Mouse (Mus musculus) kidney, adult 2 months (tissue): ENCODE measurements at regions not wholly inside any gene's neighbourhood (a gene's known extent, or its start where the extent isn't known, plus 50 kb on each side); places are given as distances from the start of the nearest gene placed in this dataset.

Experiments used
- DNase-seq: peaks from one replicate; pipeline ENCODE4 v3.0.0; 2021
- H3K27ac ChIP-seq: fragments of 200-500 bp; 2 replicates; pipeline ENCODE4 v1.5.1; 2012; ENCODE audit warnings: low read depth, low read length, control low read depth, inconsistent platforms; ENCODE audit not compliant: insufficient read depth
- H3K27me3 ChIP-seq: fragments of 200-500 bp; replicated peaks from 2 replicates; pipeline ENCODE4 v1.6.1; 2012; ENCODE audit warnings: mild to moderate bottlenecking, moderate library complexity, low read length, inconsistent platforms; ENCODE audit not compliant: control insufficient read depth, insufficient read depth
- H3K36me3 ChIP-seq: fragments of 200-500 bp; 2 replicates; pipeline ENCODE4 v1.6.1; 2012; ENCODE audit warnings: mild to moderate bottlenecking, moderate library complexity, low read length, inconsistent platforms; ENCODE audit not compliant: control insufficient read depth, insufficient read depth
- H3K4me1 ChIP-seq: fragments of 200-500 bp; 2 replicates; pipeline ENCODE4 v1.6.1; 2011; ENCODE audit warnings: low read length; ENCODE audit not compliant: control insufficient read depth, insufficient read depth
- H3K4me3 ChIP-seq: fragments of 200-500 bp; 2 replicates; pipeline ENCODE4 v1.5.1; 2011; ENCODE audit warnings: mild to moderate bottlenecking, low read depth, low read length, control low read depth; ENCODE audit not compliant: insufficient read depth
- CTCF ChIP-seq: fragments of 200-500 bp; conservative IDR thresholded peaks from 2 replicates; pipeline ENCODE4 v1.5.1; 2011; ENCODE audit warnings: low read depth, mild to moderate bottlenecking, control low read depth, low read length, moderate library complexity, mixed read lengths; ENCODE audit not compliant: insufficient read depth, insufficient read length
- POLR2A ChIP-seq: fragments of 200-500 bp; IDR thresholded peaks from one replicate; pipeline ENCODE4 v1.6.1; 2011; ENCODE audit warnings: low read depth, low read length, control low read depth
- WGBS: fragments of 180-500 bp; shearing (Covaris S2); methylation state at CpG from one replicate; pipeline ENCODE4 v1.1.7; 2018; 5-methylcytosine and 5-hydroxymethylcytosine counted together

DNA sequence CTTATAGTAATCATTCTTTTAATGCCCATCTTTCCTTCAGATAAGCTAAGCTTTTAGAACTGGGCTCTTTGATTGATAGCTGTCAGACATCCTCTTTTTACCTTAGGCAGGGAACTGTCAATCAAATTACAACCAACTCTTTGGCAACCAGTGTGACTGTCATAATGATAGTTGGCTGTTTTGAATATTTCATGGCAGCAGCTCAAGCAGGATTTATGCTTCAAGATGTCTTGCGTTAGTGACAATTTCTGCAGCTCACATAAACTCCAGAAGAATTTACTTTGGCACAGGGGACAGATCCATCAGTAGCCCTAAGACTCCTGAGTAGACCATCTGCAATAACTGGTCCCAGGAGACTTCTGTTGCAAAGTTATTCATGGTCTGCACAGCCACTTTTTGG is 178.5 kb upstream of the Ufl1 start:
- H3K27ac ChIP-seq = no peak overlapping the region
- WGBS = 64% methylated on average over 1 of the region's 1 CpGs
- H3K27me3 ChIP-seq = no peaks in the 10 kb centered on the region
- H3K36me3 ChIP-seq = no peaks in the 10 kb centered on the region
- DNase-seq = no peak
- no peak overlapping the region for H3K4me3 ChIP-seq
- TF ChIP-seq CTCF (no peak), POLR2A (no peak)
- no peaks in the 10 kb centered on the region for H3K4me1 ChIP-seq

DNA sequence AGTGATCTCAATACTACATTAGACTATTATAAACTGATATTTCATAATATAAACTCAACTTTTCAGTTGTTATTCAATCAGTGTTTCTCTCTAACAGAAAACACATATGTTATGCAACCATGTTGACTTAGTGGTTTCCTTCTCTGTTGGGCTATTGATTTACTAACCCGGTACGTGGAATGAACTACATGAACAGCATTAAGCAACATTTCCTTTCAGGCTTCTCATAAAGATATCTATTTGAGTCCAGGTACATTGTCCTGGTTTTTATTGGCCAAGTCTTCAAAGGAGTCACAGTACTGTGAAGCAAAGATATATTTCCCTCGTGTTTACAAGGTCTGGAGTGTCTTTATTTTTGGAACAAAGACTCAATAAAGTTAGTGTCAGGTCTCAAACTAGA is 173.1 kb upstream of the Ufl1 start:
- Histone ChIP-seq H3K4me1 (no peaks in the 10 kb centered on the region), H3K27me3 (no peaks in the 10 kb centered on the region), H3K4me3 (no peak overlapping the region), H3K27ac (no peak overlapping the region), H3K36me3 (no peaks in the 10 kb centered on the region)
- peak; percentile 31 for DNase-seq
- 19% methylated on average over 3 of the region's 3 CpGs for WGBS
- no peak for TF ChIP-seq CTCF
- TF ChIP-seq POLR2A = no peak

- Histone ChIP-seq H3K27me3 (no peaks in the 10 kb centered on the region), H3K4me3 (no peak overlapping the region), H3K4me1 (no peaks in the 10 kb centered on the region), H3K36me3 (no peaks in the 10 kb centered on the region), H3K27ac (no peak overlapping the region)
- WGBS = 91% methylated on average over 6 of the region's 6 CpGs
- TF ChIP-seq CTCF = no peak
- TF ChIP-seq POLR2A = no peak
- DNase-seq = no peak
These were observed 171.6 kb upstream of the Ufl1 start for GRCm38 (mm10) chr4:25453127-25453806.

DNA sequence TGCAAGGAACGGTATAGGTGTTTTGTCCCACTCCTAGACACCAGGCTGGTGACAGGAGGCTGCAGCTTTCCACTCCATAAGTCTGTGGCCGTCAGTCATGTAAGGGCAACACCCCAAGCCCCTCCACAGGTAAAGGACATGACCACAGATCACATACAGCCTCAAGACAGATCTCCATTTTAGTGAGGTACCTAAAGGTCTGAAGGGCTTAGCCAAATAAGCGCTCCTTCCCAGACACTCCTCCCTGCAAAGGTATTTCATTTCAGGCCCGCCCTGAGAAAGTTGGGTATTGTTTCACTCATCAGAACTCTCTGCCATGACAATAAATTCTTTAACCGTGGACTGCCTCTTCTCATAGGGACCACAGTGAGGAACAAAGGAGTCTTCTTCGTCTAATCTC is 170.2 kb upstream of the Ufl1 start:
- Histone ChIP-seq H3K36me3 (no peaks in the 10 kb centered on the region), H3K27ac (no peak overlapping the region), H3K27me3 (no peaks in the 10 kb centered on the region), H3K4me1 (no peaks in the 10 kb centered on the region), H3K4me3 (no peak overlapping the region)
- 48% methylated on average over 6 of the region's 6 CpGs for WGBS
- no peak for TF ChIP-seq POLR2A
- TF ChIP-seq CTCF = no peak
- DNase-seq = no peak

GRCm38 (mm10) chr4:25432203-25432602 is 150.6 kb upstream of the Ufl1 start:
- no peak overlapping the region for H3K27ac ChIP-seq
- no peaks in the 10 kb centered on the region for H3K27me3 ChIP-seq
- H3K4me1 ChIP-seq = no peaks in the 10 kb centered on the region
- WGBS = 95% methylated on average over 8 of the region's 8 CpGs
- TF ChIP-seq POLR2A (no peak), CTCF (no peak)
- H3K36me3 ChIP-seq = no peaks in the 10 kb centered on the region
- no peak overlapping the region for H3K4me3 ChIP-seq
- no peak for DNase-seq

- H3K27me3 ChIP-seq = no peaks in the 10 kb centered on the region
- no peak overlapping the region for H3K27ac ChIP-seq
- no peak for DNase-seq
- no peaks in the 10 kb centered on the region for H3K4me1 ChIP-seq
- TF ChIP-seq POLR2A (no peak), CTCF (no peak)
- no peaks in the 10 kb centered on the region for H3K36me3 ChIP-seq
- WGBS = 76% methylated on average over 2 of the region's 2 CpGs
- no peak overlapping the region for H3K4me3 ChIP-seq
These were observed 134.7 kb upstream of the Ufl1 start for GRCm38 (mm10) chr4:25416330-25416729.

- Histone ChIP-seq H3K4me3 (no peak overlapping the region), H3K27ac (no peak overlapping the region), H3K27me3 (no peaks in the 10 kb centered on the region), H3K36me3 (no peaks in the 10 kb centered on the region), H3K4me1 (no peaks in the 10 kb centered on the region)
- TF ChIP-seq POLR2A (no peak), CTCF (no peak)
- 66% methylated on average over 4 of the region's 4 CpGs for WGBS
- DNase-seq = peak; percentile 21
These were observed 128.8 kb upstream of the Ufl1 start for GRCm38 (mm10) chr4:25410440-25410839.
